Mouse (Mus musculus): ENCODE measurements around the gene Rai1. TPM values are rescaled to one million over a fixed set of nuclear protein-coding genes. Genes with fewer than 3 reads are reported as not detected.

The Rai1 gene
- total and polyA plus RNA-seq, 3 experiments: 26.3 to 101 (median 56.7) TPM

GRCm38 (mm10) chr11:60217467-60217866, 112.7 kb downstream of the Rai1 start (continued):
- TF ChIP-seq MAZ (IDR thresholded peaks at IDR 0.05; ENCODE audit: low read depth, low read length) (peak; percentile 85; the same call in 1 of the 2 replicates), USF2 (IDR thresholded peaks at IDR 0.05; ENCODE audit: borderline replicate concordance in 1 of 2, insufficient read depth in 1 of 2, low read depth in 1 of 2, low read length in 2 of 2) (no peak), GATA1 (IDR thresholded peaks at IDR 0.05; ENCODE audit: low read depth, low read length) (peak; percentile 96), EP300 (IDR thresholded peaks at IDR 0.05; ENCODE audit: low read depth in 1 of 2, low read length in 2 of 2) (peak; percentile 95 to 98), USF1 (IDR thresholded peaks at IDR 0.05; ENCODE audit: low read depth, low read length) (no peak), MEF2A (IDR thresholded peaks at IDR 0.05; ENCODE audit: extremely low read depth, insufficient replicate concordance, low read depth, low read length, poor library complexity, severe bottlenecking) (no peak), NRF1 (IDR thresholded peaks at IDR 0.05; ENCODE audit: insufficient read depth, low read depth, low read length, poor library complexity, severe bottlenecking) (no peak), E2F4 (IDR thresholded peaks at IDR 0.05; ENCODE audit: borderline replicate concordance, low read depth, low read length) (no peak), ETS1 (IDR thresholded peaks at IDR 0.05; ENCODE audit: low read depth, low read length) (peak; percentile 86), BHLHE40 (IDR thresholded peaks at IDR 0.05; ENCODE audit: borderline replicate concordance, low read depth, low read length) (peak; percentile 29; the same call in 1 of the 2 replicates), TCF12 (IDR thresholded peaks at IDR 0.05; ENCODE audit: low read depth, low read length) (peak; percentile 98), GABPA (IDR thresholded peaks at IDR 0.05; ENCODE audit: low read depth, low read length) (no peak), JUND (IDR thresholded peaks at IDR 0.05; ENCODE audit: low read depth, low read length) (0 out of 2 replicates have a peak, but pooled peaks have one; percentile 42), ZMIZ1 (IDR thresholded peaks at IDR 0.05; ENCODE audit: low read depth, low read length) (peak; percentile 64)

- H3K9me3 ChIP-seq (replicated peaks; ENCODE audit: insufficient read depth, low read length): no peaks in the 10 kb centered on the region
- H3K27me3 ChIP-seq (ENCODE audit: control insufficient read depth in 1 of 2, insufficient read depth in 2 of 2, low read length in 2 of 2): no peaks in the 10 kb centered on the region
- H3K4me3 ChIP-seq (ENCODE audit: control insufficient read depth in 1 of 2, insufficient read depth in 1 of 2, low read depth in 2 of 2, low read length in 2 of 2): peak overlapping the region; percentile 92 to 93
- peaks cover 30 to 60% of the 10 kb centered on the region in 2 experiments for H3K4me1 ChIP-seq (ENCODE audit: control insufficient read depth in 1 of 2, insufficient read depth in 2 of 2, low read length in 2 of 2)
- peak; percentile 92 for DNase-seq (ENCODE audit: low read depth, low spot score)
- peak overlapping the region; percentile 96 for H3K27ac ChIP-seq (ENCODE audit: control insufficient read depth, low read depth, low read length)
- H3K36me3 ChIP-seq (ENCODE audit: control insufficient read depth in 1 of 2, insufficient read depth in 2 of 2, low read length in 2 of 2): peaks cover 11 to 43% of the 10 kb centered on the region in 2 experiments
- peaks cover 55% of the 10 kb centered on the region for H3K79me2 ChIP-seq (ENCODE audit: control insufficient read depth, insufficient read depth, low read length, poor library complexity)
- peak overlapping the region; percentile 97 for H3K9ac ChIP-seq (ENCODE audit: control insufficient read depth, low read depth, low read length, poor library complexity, severe bottlenecking)
- TF ChIP-seq JUND (IDR thresholded peaks at IDR 0.05; ENCODE audit: low read depth, low read length) (peak; percentile 73; the same call in 1 of the 2 replicates), GATA1 (IDR thresholded peaks at IDR 0.05; ENCODE audit: low read depth, low read length) (0 out of 2 replicates have a peak, but pooled peaks have one; percentile 8), MXI1 (IDR thresholded peaks at IDR 0.05; ENCODE audit: low read depth, low read length) (peak; percentile 34; the same call in 1 of the 2 replicates), TBP (IDR thresholded peaks at IDR 0.05; ENCODE audit: low read depth, low read length) (peak; percentile 60; the same call in 1 of the 2 replicates), MYB (IDR thresholded peaks at IDR 0.05; ENCODE audit: low read depth, low read length) (peak; percentile 88), UBTF (IDR thresholded peaks at IDR 0.05; ENCODE audit: borderline replicate concordance, insufficient read depth, low read depth, low read length) (no peak), ETS1 (IDR thresholded peaks at IDR 0.05; ENCODE audit: low read depth, low read length) (peak; percentile 18; the same call in 1 of the 2 replicates), RCOR1 (IDR thresholded peaks at IDR 0.05; ENCODE audit: low read depth, low read length) (peak; percentile 31; the same call in 1 of the 2 replicates), EP300 (IDR thresholded peaks at IDR 0.05; ENCODE audit: low read depth in 1 of 2, low read length in 2 of 2) (peak; percentile 28 to 78; a peak in 3 of 4 replicates), SMC3 (IDR thresholded peaks at IDR 0.05; ENCODE audit: low read depth, low read length) (no peak), TCF12 (IDR thresholded peaks at IDR 0.05; ENCODE audit: low read depth, low read length) (peak; percentile 44; the same call in 1 of the 2 replicates), CHD2 (IDR thresholded peaks at IDR 0.05; ENCODE audit: low read length) (no peak), POLR2AphosphoS5 (IDR thresholded peaks at IDR 0.05; ENCODE audit: borderline replicate concordance, low read depth, low read length) (no peak), BHLHE40 (IDR thresholded peaks at IDR 0.05; ENCODE audit: borderline replicate concordance, low read depth, low read length) (no peak), ZNF384 (IDR thresholded peaks at IDR 0.05; ENCODE audit: low read depth, low read length) (peak; percentile 86), SIN3A (IDR thresholded peaks at IDR 0.05; ENCODE audit: low read length) (peak; percentile 76; the same call in 1 of the 2 replicates), MAX (IDR thresholded peaks at IDR 0.05; ENCODE audit: low read length) (no peak), MAZ (IDR thresholded peaks at IDR 0.05; ENCODE audit: low read depth, low read length) (no peak)
Observed at GRCm38 (mm10) chr11:60219609-60220008, 114.8 kb downstream of the Rai1 start.

All from MEL (cell line).